Mouse (Mus musculus) liver, embryonic 13.5 days (tissue): ENCODE measurements around the gene Bglap3. TPM values are rescaled to one million over a fixed set of nuclear protein-coding genes. Genes with fewer than 3 reads are reported as not detected.
"Not testable (repeated sequence)": the region's sequence is repeated elsewhere in the genome, so short reads cannot be mapped to it uniquely, and the experiment has no call there.

Source experiments
- ATAC-seq: fragments of 200-750 bp; cut with Nextera tagmentation; 2 replicates; pipeline ENCODE4 v1.8.0; 2017; ENCODE audit warnings: low read depth, mild to moderate bottlenecking, moderate number of reproducible peaks, moderate library complexity
- DNase-seq: peaks from one replicate; pipeline ENCODE4 v3.0.0; 2022
- H3K27ac ChIP-seq: fragments of 300-500 bp; sonication (generic); 2 replicates; pipeline ENCODE4 v1.5.1; 2015; ENCODE audit warnings: moderate library complexity, mild to moderate bottlenecking, inconsistent platforms
- H3K27me3 ChIP-seq: fragments of 300-500 bp; sonication (generic); 2 replicates; pipeline ENCODE4 v1.6.1; 2015; ENCODE audit warnings: mild to moderate bottlenecking, inconsistent platforms
- H3K36me3 ChIP-seq: fragments of 300-500 bp; sonication (generic); 2 replicates; pipeline ENCODE4 v1.6.1; 2015; ENCODE audit warnings: mild to moderate bottlenecking, inconsistent platforms
- H3K4me1 ChIP-seq: fragments of 300-500 bp; sonication (generic); replicated peaks from 2 replicates; pipeline ENCODE4 v1.6.1; 2015; ENCODE audit warnings: inconsistent platforms
- H3K4me2 ChIP-seq: fragments of 300-500 bp; sonication (generic); 2 replicates; pipeline ENCODE4 v1.6.1; 2015; ENCODE audit warnings: inconsistent platforms, mild to moderate bottlenecking, moderate library complexity
- H3K4me3 ChIP-seq: fragments of 300-500 bp; sonication (generic); replicated peaks from 2 replicates; pipeline ENCODE4 v1.5.1; 2015; ENCODE audit warnings: mild to moderate bottlenecking, inconsistent platforms
- H3K9ac ChIP-seq: fragments of 300-500 bp; sonication (generic); 2 replicates; pipeline ENCODE4 v1.6.1; 2015; ENCODE audit warnings: mild to moderate bottlenecking, inconsistent platforms
- H3K9me3 ChIP-seq: fragments of 300-500 bp; sonication (generic); replicated peaks from 2 replicates; pipeline ENCODE4 v1.6.1; 2016; ENCODE audit warnings: inconsistent platforms
- WGBS: fragments of 180-500 bp; shearing (Covaris S2); methylation state at CpG from one replicate; pipeline ENCODE4 v1.1.7; 2015; ENCODE audit not compliant: insufficient replicate concordance; 5-methylcytosine and 5-hydroxymethylcytosine counted together
- polyA plus RNA-seq: library from polyadenylated mRNA; unstranded; fragments of >200 nt; fragmentation: Nextera tagmentation; extraction: Ambion mirVana; gene quantifications from 2 replicates; pipeline ENCODE4 v1.2.1, GENCODE M21; 2015

The Bglap3 gene
- 0.17 and 0.29 TPM in 2 replicates for polyA plus RNA-seq

- H3K4me3 ChIP-seq, H3K9ac ChIP-seq, H3K4me2 ChIP-seq, ATAC-seq, H3K27me3 ChIP-seq, DNase-seq, H3K9me3 ChIP-seq, H3K27ac ChIP-seq, H3K36me3 ChIP-seq: not testable (repeated sequence)
- peaks cover 10% of the 10 kb centered on the region for H3K4me1 ChIP-seq
- 81% methylated on average over 9 of the region's 9 CpGs for whole genome bisulfite sequencing
These were observed at the start of gene Bglap3 for GRCm38 (mm10) chr3:88372643-88373042. Gene Bglap3 (minus strand): TSS chr3:88372743.

DNA sequence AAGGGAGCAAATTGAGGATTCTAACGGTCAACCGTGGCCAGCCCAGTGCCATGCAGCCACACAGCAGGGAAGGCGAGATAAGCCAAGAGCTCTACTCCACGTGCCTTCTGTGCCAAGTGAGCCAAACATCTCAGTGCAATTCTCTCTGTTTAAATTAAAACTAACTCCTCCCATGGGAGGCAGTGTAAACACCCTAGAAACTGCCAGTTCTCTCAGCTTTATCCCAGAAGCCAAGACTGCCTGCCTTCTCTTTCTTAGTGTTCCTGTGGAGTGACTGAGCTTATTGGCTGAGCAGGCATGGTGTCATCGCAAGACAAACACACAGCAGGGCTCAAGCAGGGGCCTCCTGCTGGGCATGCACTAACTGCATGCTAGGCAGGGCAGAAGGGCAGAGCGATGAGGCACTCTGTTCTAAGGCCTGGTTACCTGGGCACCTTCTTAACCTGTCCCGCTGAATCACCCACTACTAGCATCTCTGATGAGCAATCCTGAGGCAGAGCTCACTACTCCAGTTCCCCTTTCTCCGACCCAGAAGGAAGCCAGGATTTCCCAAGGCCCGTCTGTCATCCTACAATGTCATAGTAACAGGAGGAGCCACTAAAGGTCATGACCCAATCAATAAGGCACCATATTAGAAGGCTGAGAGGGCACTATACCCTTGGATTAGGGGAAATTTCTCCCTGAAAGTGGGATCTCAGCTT, 49.6 kb upstream of the Bglap3 start:
- ATAC-seq = no peak
- peak overlapping the region; percentile 53; the same call in 1 of the 2 replicates for H3K9ac ChIP-seq
- no peak for DNase-seq
- H3K27ac ChIP-seq = peak overlapping the region; percentile 65
- H3K27me3 ChIP-seq = no peaks in the 10 kb centered on the region
- H3K9me3 ChIP-seq = no peaks in the 10 kb centered on the region
- H3K4me1 ChIP-seq = peaks cover 72% of the 10 kb centered on the region
- H3K4me3 ChIP-seq = no peak overlapping the region; the same call in 1 of the 2 replicates
- 34% methylated on average over 9 of the region's 9 CpGs for WGBS
- peaks cover 44% of the 10 kb centered on the region for H3K36me3 ChIP-seq
- H3K4me2 ChIP-seq = peak overlapping the region; percentile 88

- H3K27me3 ChIP-seq = no peaks in the 10 kb centered on the region
- DNase-seq (no peak), ATAC-seq (no peak)
- H3K36me3 ChIP-seq = peaks cover 58% of the 10 kb centered on the region
- no peak overlapping the region for H3K27ac ChIP-seq
- H3K4me3 ChIP-seq = no peak overlapping the region
- no peaks in the 10 kb centered on the region for H3K9me3 ChIP-seq
- H3K4me1 ChIP-seq = peaks cover 79% of the 10 kb centered on the region
- 90% methylated on average over 19 of the region's 19 CpGs for WGBS
- no peak overlapping the region for H3K9ac ChIP-seq
- no peak overlapping the region for H3K4me2 ChIP-seq
These were observed 48.2 kb upstream of the Bglap3 start for GRCm38 (mm10) chr3:88420771-88421170.

DNA sequence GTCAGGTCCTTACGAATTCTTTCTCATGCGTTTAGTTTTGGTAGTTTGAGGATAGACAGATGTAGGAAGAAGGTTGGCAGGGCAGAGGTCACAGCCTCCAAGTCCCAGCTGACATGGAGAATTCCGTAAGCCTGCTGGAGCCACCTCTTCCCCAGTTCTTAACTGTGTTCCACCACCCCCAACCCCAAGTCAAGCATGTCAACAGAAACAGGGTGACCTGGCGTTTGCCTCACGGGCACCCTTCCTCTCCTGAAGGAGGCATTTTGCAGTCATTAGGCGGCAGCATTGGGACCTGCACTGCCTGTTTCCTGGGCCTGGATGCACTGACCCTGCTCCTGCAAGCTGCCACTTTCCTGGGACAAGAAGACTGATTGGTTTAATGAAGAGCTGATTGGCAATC, 45.5 kb upstream of the Bglap3 start:
- no peak for DNase-seq
- WGBS = 76% methylated on average over 6 of the region's 6 CpGs
- 0 out of 2 replicates have a peak overlapping the region, but pooled peaks have one; percentile 40 for H3K27ac ChIP-seq
- peaks cover 78% of the 10 kb centered on the region for H3K4me1 ChIP-seq
- H3K9me3 ChIP-seq = no peaks in the 10 kb centered on the region
- H3K4me2 ChIP-seq = no peak overlapping the region
- peaks cover 84% of the 10 kb centered on the region for H3K36me3 ChIP-seq
- ATAC-seq = no peak
- no peak overlapping the region for H3K4me3 ChIP-seq
- H3K9ac ChIP-seq = peak overlapping the region; percentile 18; the same call in 1 of the 2 replicates
- H3K27me3 ChIP-seq = no peaks in the 10 kb centered on the region

GRCm38 (mm10) chr3:88415668-88416067, 43.1 kb upstream of the Bglap3 start:
- Histone ChIP-seq H3K4me2 (0 out of 2 replicates have a peak overlapping the region, but pooled peaks have one; percentile 1), H3K9ac (peak overlapping the region; percentile 44), H3K27me3 (no peaks in the 10 kb centered on the region), H3K27ac (peak overlapping the region; percentile 43), H3K36me3 (peaks cover 96% of the 10 kb centered on the region), H3K9me3 (no peaks in the 10 kb centered on the region), H3K4me1 (peaks cover 80% of the 10 kb centered on the region), H3K4me3 (no peak overlapping the region)
- DNase-seq (no peak), ATAC-seq (0 out of 2 replicates have a peak, but pooled peaks have one; percentile 16)
- 62% methylated on average over 4 of the region's 4 CpGs for WGBS

DNA sequence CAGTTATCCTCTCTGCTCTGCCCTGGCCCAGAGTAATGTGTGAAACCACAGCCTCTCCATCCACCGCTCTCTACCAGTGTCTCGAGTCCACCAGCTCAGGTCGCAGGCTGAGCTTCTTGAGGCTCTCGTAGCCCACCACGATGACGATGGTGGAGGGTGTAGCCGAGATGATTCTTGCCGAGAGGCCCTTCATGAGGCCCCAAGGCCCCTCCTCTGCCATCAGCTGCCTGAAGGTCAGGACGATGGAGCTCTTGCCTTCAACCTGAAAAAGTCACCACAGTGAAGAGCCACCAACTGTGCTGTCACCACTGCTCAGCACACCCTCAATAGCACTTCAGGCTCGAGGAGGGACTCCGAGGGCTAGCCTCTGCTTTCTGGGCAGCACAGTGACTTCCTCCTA, 40.1 kb upstream of the Bglap3 start:
- H3K27ac ChIP-seq = peak overlapping the region; percentile 91
- peaks cover 82% of the 10 kb centered on the region for H3K4me1 ChIP-seq
- H3K9ac ChIP-seq = peak overlapping the region; percentile 86; the same call in 1 of the 2 replicates
- 76% methylated on average over 11 of the region's 11 CpGs for WGBS
- ATAC-seq = no peak
- H3K27me3 ChIP-seq = no peaks in the 10 kb centered on the region
- H3K36me3 ChIP-seq = peaks cover 66% of the 10 kb centered on the region
- H3K4me3 ChIP-seq = no peak overlapping the region
- DNase-seq = no peak
- H3K9me3 ChIP-seq = no peaks in the 10 kb centered on the region
- H3K4me2 ChIP-seq = no peak overlapping the region

GRCm38 (mm10) chr3:88411681-88412080, 39.1 kb upstream of the Bglap3 start:
- DNase-seq = peak; percentile 50
- WGBS = 49% methylated on average over 4 of the region's 4 CpGs
- Histone ChIP-seq H3K4me1 (peaks cover 86% of the 10 kb centered on the region), H3K4me3 (peak overlapping the region; percentile 6; the same call in 1 of the 2 replicates), H3K4me2 (peak overlapping the region; percentile 92), H3K9me3 (no peaks in the 10 kb centered on the region), H3K36me3 (peaks cover 56% of the 10 kb centered on the region), H3K9ac (peak overlapping the region; percentile 86), H3K27me3 (no peaks in the 10 kb centered on the region), H3K27ac (peak overlapping the region; percentile 91)
- ATAC-seq = peak; percentile 59

GRCm38 (mm10) chr3:88410645-88411031, 38.1 kb upstream of the Bglap3 start:
- Histone ChIP-seq H3K9ac (peak overlapping the region; percentile 86), H3K4me2 (peak overlapping the region; percentile 92), H3K4me1 (peaks cover 82% of the 10 kb centered on the region), H3K27me3 (no peaks in the 10 kb centered on the region), H3K4me3 (peak overlapping the region; percentile 77), H3K36me3 (peaks cover 46% of the 10 kb centered on the region), H3K9me3 (no peaks in the 10 kb centered on the region), H3K27ac (peak overlapping the region; percentile 91)
- ATAC-seq (no peak), DNase-seq (peak; percentile 19)
- WGBS = 27% methylated on average over 7 of the region's 7 CpGs

GRCm38 (mm10) chr3:88409741-88410644, 37.5 kb upstream of the Bglap3 start, which contains the start of gene Pmf1:
Gene Pmf1 (minus strand): TSS chr3:88410331.
- Histone ChIP-seq H3K27me3 (no peaks in the 10 kb centered on the region), H3K9ac (peak within 1 kb of the TSS; percentile 86), H3K4me3 (peak within 1 kb of the TSS; percentile 77), H3K4me2 (peak within 1 kb of the TSS; percentile 92), H3K9me3 (no peaks in the 10 kb centered on the region), H3K36me3 (peaks cover 43% of the 10 kb centered on the region), H3K4me1 (peaks cover 75% of the 10 kb centered on the region), H3K27ac (peak within 1 kb of the TSS; percentile 91)
- WGBS = under 1% methylated on average over 54 of the region's 54 CpGs
- DNase-seq (peak; percentile 91), ATAC-seq (peak; percentile 91)

- DNase-seq = no peak
- Histone ChIP-seq H3K27ac (peak overlapping the region; percentile 91), H3K4me3 (peak overlapping the region; percentile 77), H3K36me3 (peaks cover 43% of the 10 kb centered on the region), H3K4me2 (peak overlapping the region; percentile 92), H3K4me1 (peaks cover 71% of the 10 kb centered on the region), H3K9ac (peak overlapping the region; percentile 86), H3K27me3 (no peaks in the 10 kb centered on the region), H3K9me3 (no peaks in the 10 kb centered on the region)
- WGBS = 32% methylated on average over 5 of the region's 5 CpGs
- no peak for ATAC-seq
These were observed 36.4 kb upstream of the Bglap3 start for GRCm38 (mm10) chr3:88408953-88409352.

DNA sequence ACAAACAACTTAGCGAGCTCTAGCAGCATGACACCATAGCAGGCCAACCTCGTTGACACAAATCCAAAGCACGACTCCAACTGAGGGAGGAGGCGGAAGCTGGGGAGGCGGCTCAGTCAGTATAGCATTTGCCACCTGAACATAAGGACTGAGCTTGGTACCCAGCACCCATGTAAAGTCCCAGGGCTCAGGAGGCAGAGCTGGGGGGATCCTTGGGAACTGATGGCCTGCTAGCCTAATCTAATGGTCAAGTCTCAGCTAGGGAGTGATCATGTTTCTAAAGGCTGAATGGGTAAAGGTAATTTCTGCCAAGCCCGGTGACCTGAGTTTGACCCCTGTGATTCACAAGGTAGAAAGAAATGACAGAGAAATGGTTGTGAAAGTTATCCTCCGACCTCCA, 35.0 kb upstream of the Bglap3 start:
- H3K4me2 ChIP-seq = peak overlapping the region; percentile 2; the same call in 1 of the 2 replicates
- DNase-seq (no peak), ATAC-seq (no peak)
- H3K9ac ChIP-seq = peak overlapping the region; percentile 4; the same call in 1 of the 2 replicates
- peaks cover 40% of the 10 kb centered on the region for H3K36me3 ChIP-seq
- no peak overlapping the region for H3K27ac ChIP-seq
- no peaks in the 10 kb centered on the region for H3K27me3 ChIP-seq
- H3K4me1 ChIP-seq = peaks cover 58% of the 10 kb centered on the region
- H3K4me3 ChIP-seq = no peak overlapping the region; the same call in 1 of the 2 replicates
- H3K9me3 ChIP-seq = no peaks in the 10 kb centered on the region
- 53% methylated on average over 7 of the region's 7 CpGs for WGBS
